ENCODE assay signal across 8 mouse cellular contexts in the genomic region with DNA sequence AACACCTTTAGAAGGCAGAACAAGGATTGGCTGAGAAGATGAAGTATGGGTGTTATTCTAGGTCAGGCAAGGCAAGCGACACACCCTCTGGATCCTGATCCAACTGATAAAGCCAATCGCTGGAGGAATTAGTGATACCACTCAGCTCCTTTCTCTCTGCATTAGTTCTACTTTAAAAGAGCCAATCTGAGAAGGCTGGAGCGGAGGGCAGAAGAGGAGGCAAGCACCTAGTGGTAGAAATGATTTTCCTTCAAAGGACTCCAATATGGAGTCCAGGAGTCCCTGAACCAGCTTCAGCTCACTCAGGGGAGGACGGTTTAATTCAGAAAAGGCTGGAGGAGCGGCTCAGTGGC.
A peak's percentile ranks its signal among the peaks of the same experiment; 100 is the strongest.
DNase-seq lines count a peak whose midpoint lies in the region; ATAC-seq and TF ChIP-seq lines count a peak whose summit lies in the region.

No protein-coding gene starts in this region.

- H3K9ac ChIP-seq in heart, embryonic 11.5 days (ENCODE audit: low read depth, low read length) = peak overlapping the region; percentile 89; the same call in 1 of the 2 replicates
- 0 out of 2 replicates have a peak overlapping the region, but pooled peaks have one; percentile 72 for H3K9ac ChIP-seq in hindbrain, embryonic 13.5 days
- H3K9ac ChIP-seq in midbrain, embryonic 12.5 days (replicated peaks) = no peak overlapping the region

- DNase-seq in heart, postnatal 14 days = no peak
- DNase-seq in right cerebral cortex, postnatal 25 days = no peak
- DNase-seq in urinary bladder, postnatal 10 days (ENCODE audit: low spot score) = no peak
- DNase-seq in cerebellum, adult 9-11 months = no peak

- TF ChIP-seq CTCF in bone marrow macrophage, adult 2 months (IDR thresholded peaks at IDR 0.05; ENCODE audit: low read depth, low read length) = no peak

- 0 out of 2 replicates have a peak, but pooled peaks cover 2% of the 10 kb centered on the region for H3K4me1 ChIP-seq in heart, embryonic 11.5 days (ENCODE audit: control insufficient read depth, insufficient read depth, low read length)
- H3K4me1 ChIP-seq in bone marrow macrophage, adult 2 months (ENCODE audit: control insufficient read depth, insufficient read depth, low read length) = peaks cover 35% of the 10 kb centered on the region
- H3K4me1 ChIP-seq in hindbrain, embryonic 13.5 days (replicated peaks) = peaks cover 6% of the 10 kb centered on the region; the same call in 1 of the 2 replicates
- H3K4me1 ChIP-seq in midbrain, embryonic 12.5 days = peaks cover 13% of the 10 kb centered on the region; the same call in 1 of the 2 replicates

- 47% methylated on average over 5 of the region's 5 CpGs for whole genome bisulfite sequencing in heart, embryonic 11.5 days (ENCODE audit: insufficient replicate concordance)
- 51% methylated on average over 5 of the region's 5 CpGs for WGBS in hindbrain, embryonic 13.5 days
- 49% methylated on average over 5 of the region's 5 CpGs for WGBS in midbrain, embryonic 12.5 days

- no peak overlapping the region for H3K27ac ChIP-seq in heart, embryonic 11.5 days (ENCODE audit: low read depth, low read length)
- peak overlapping the region; percentile 85 for H3K27ac ChIP-seq in bone marrow macrophage, adult 2 months (ENCODE audit: insufficient read depth, low read depth, low read length)
- H3K27ac ChIP-seq in hindbrain, embryonic 13.5 days = no peak overlapping the region
- no peak overlapping the region for H3K27ac ChIP-seq in midbrain, embryonic 12.5 days (replicated peaks)

- TF ChIP-seq POLR2A in bone marrow macrophage, adult 2 months (IDR thresholded peaks at IDR 0.05; ENCODE audit: borderline replicate concordance, low read depth, low read length) = no peak

- no peaks in the 10 kb centered on the region for H3K9me3 ChIP-seq in heart, embryonic 11.5 days (replicated peaks; ENCODE audit: control insufficient read depth, low read length)
- peaks cover 13% of the 10 kb centered on the region for H3K9me3 ChIP-seq in hindbrain, embryonic 13.5 days
- H3K9me3 ChIP-seq in midbrain, embryonic 12.5 days = peaks cover 10% of the 10 kb centered on the region

- intact Hi-C loops in heart, postnatal 14 days (cut with DNase I) = loop anchor here (2.0 to 5.0 kb wide), 2 partner anchors 17 to 39 kb away; no protein-coding TSS in a partner anchor

- ATAC-seq in heart, embryonic 11.5 days (replicated peaks; ENCODE audit: insufficient number of reproducible peaks, low FRiP score, low TSS enrichment) = no peak
- no peak for ATAC-seq in hindbrain, embryonic 13.5 days (ENCODE audit: low FRiP score)
- ATAC-seq in midbrain, embryonic 12.5 days (ENCODE audit: low FRiP score, low read depth) = no peak

- H3K4me2 ChIP-seq in heart, embryonic 11.5 days = peak overlapping the region; percentile 82
- peak overlapping the region; percentile 94 for H3K4me2 ChIP-seq in hindbrain, embryonic 13.5 days
- H3K4me2 ChIP-seq in midbrain, embryonic 12.5 days (replicated peaks) = peak overlapping the region; percentile 88

- 0 out of 2 replicates have a peak, but pooled peaks cover 2% of the 10 kb centered on the region for H3K36me3 ChIP-seq in heart, embryonic 11.5 days (ENCODE audit: control insufficient read depth, insufficient read depth, low read length)
- peaks cover 3% of the 10 kb centered on the region; the same call in 1 of the 2 replicates for H3K36me3 ChIP-seq in hindbrain, embryonic 13.5 days
- no peaks in the 10 kb centered on the region for H3K36me3 ChIP-seq in midbrain, embryonic 12.5 days

- H3K4me3 ChIP-seq in heart, embryonic 11.5 days (ENCODE audit: low read depth, low read length) = peak overlapping the region; percentile 74
- H3K4me3 ChIP-seq in bone marrow macrophage, adult 2 months (ENCODE audit: insufficient read depth, low read length) = peak overlapping the region; percentile 66
- peak overlapping the region; percentile 65 for H3K4me3 ChIP-seq in hindbrain, embryonic 13.5 days
- H3K4me3 ChIP-seq in midbrain, embryonic 12.5 days = peak overlapping the region; percentile 72

- H3K27me3 ChIP-seq in heart, embryonic 11.5 days (ENCODE audit: control insufficient read depth, insufficient read depth, low read length) = no peaks in the 10 kb centered on the region
- no peaks in the 10 kb centered on the region for H3K27me3 ChIP-seq in hindbrain, embryonic 13.5 days
- no peaks in the 10 kb centered on the region for H3K27me3 ChIP-seq in midbrain, embryonic 12.5 days
